Mouse (Mus musculus) lung, embryonic 16.5 days (tissue): Measurements from ENCODE around the gene Aff4. TPM values are rescaled to one million over a fixed set of nuclear protein-coding genes. Genes with fewer than 3 reads are reported as not detected.
A peak's percentile ranks its signal among the peaks of the same experiment; 100 is the strongest.

Source experiments
- ATAC-seq: fragments of 200-750 bp; cut with Nextera tagmentation; 2 replicates; pipeline ENCODE4 v1.8.0; 2017; ENCODE audit warnings: low read depth, mild to moderate bottlenecking, moderate library complexity
- H3K27ac ChIP-seq: fragments of 300-500 bp; sonication (generic); 2 replicates; pipeline ENCODE4 v1.5.1; 2014; ENCODE audit warnings: mild to moderate bottlenecking, control low read depth, low read length
- H3K27me3 ChIP-seq: fragments of 300-500 bp; sonication (generic); 2 replicates; pipeline ENCODE4 v1.6.1; 2014; ENCODE audit warnings: low read depth, low read length, mixed read lengths; ENCODE audit not compliant: control insufficient read depth, insufficient read depth
- H3K36me3 ChIP-seq: fragments of 300-500 bp; sonication (generic); 2 replicates; pipeline ENCODE4 v1.6.1; 2014; ENCODE audit warnings: low read length; ENCODE audit not compliant: control insufficient read depth, insufficient read depth
- H3K4me1 ChIP-seq: fragments of 300-500 bp; sonication (generic); replicated peaks from 2 replicates; pipeline ENCODE4 v1.6.1; 2014; ENCODE audit warnings: low read length, mixed read lengths; ENCODE audit not compliant: control insufficient read depth, insufficient read depth
- H3K4me2 ChIP-seq: fragments of 300-500 bp; sonication (generic); 2 replicates; pipeline ENCODE4 v1.6.1; 2014; ENCODE audit warnings: low read depth, low read length, control low read depth
- H3K4me3 ChIP-seq: fragments of 300-500 bp; sonication (generic); 2 replicates; pipeline ENCODE4 v1.5.1; 2014; ENCODE audit warnings: mild to moderate bottlenecking, low read length, control low read depth
- H3K9ac ChIP-seq: fragments of 300-500 bp; sonication (generic); 2 replicates; pipeline ENCODE4 v1.6.1; 2014; ENCODE audit warnings: low read length, control low read depth
- H3K9me3 ChIP-seq: fragments of 300-500 bp; sonication (generic); 2 replicates; pipeline ENCODE4 v1.6.1; 2016; ENCODE audit warnings: low read length; ENCODE audit not compliant: control insufficient read depth
- WGBS: fragments of 180-500 bp; shearing (Covaris S2); extraction: QIAGEN DNeasy Blood & Tissue Kit; methylation state at CpG from one replicate; pipeline ENCODE4 v1.1.7; 2014; 5-methylcytosine and 5-hydroxymethylcytosine counted together
- polyA plus RNA-seq: library from polyadenylated mRNA; unstranded; fragments of >200 nt; fragmentation: Nextera tagmentation; extraction: Ambion mirVana; gene quantifications from 2 replicates; pipeline ENCODE4 v1.2.1, GENCODE M21; 2015

Aff4 gene
- polyA plus RNA-seq, 1 experiment from 2014 or later = 24.1 TPM

- Histone ChIP-seq H3K4me1 (peaks cover 6% of the 10 kb centered on the region; the same call in 1 of the 2 replicates), H3K36me3 (no peaks in the 10 kb centered on the region), H3K27me3 (peaks cover 20% of the 10 kb centered on the region), H3K9ac (no peak overlapping the region), H3K27ac (no peak overlapping the region), H3K4me3 (no peak overlapping the region), H3K4me2 (no peak overlapping the region), H3K9me3 (no peaks in the 10 kb centered on the region)
- ATAC-seq = no peak
- 63% methylated on average over 3 of the region's 3 CpGs for WGBS
Measured at GRCm38 (mm10) chr11:53458996-53459395, 108.4 kb downstream of the Aff4 start.

- H3K27me3 ChIP-seq = peaks cover 31% of the 10 kb centered on the region
- H3K9ac ChIP-seq = no peak overlapping the region
- no peak overlapping the region for H3K27ac ChIP-seq
- H3K36me3 ChIP-seq = no peaks in the 10 kb centered on the region
- peaks cover 6% of the 10 kb centered on the region; the same call in 1 of the 2 replicates for H3K4me1 ChIP-seq
- no peak overlapping the region for H3K4me3 ChIP-seq
- 66% methylated on average over 3 of the region's 3 CpGs for WGBS
- H3K9me3 ChIP-seq = no peaks in the 10 kb centered on the region
- ATAC-seq = no peak
- H3K4me2 ChIP-seq = no peak overlapping the region
Measured at GRCm38 (mm10) chr11:53460192-53460591, 109.6 kb downstream of the Aff4 start.

- Histone ChIP-seq H3K27me3 (peaks cover 39% of the 10 kb centered on the region), H3K9ac (no peak overlapping the region), H3K27ac (no peak overlapping the region), H3K4me2 (no peak overlapping the region), H3K4me3 (no peak overlapping the region), H3K4me1 (peaks cover 4% of the 10 kb centered on the region; the same call in 1 of the 2 replicates), H3K36me3 (no peaks in the 10 kb centered on the region), H3K9me3 (no peaks in the 10 kb centered on the region)
- no peak for ATAC-seq
- 39% methylated on average over 5 of the region's 5 CpGs for WGBS
Measured at GRCm38 (mm10) chr11:53461727-53462126, 111.1 kb downstream of the Aff4 start.

GRCm38 (mm10) chr11:53463551-53464424 is 113.2 kb downstream of the Aff4 start:
- Histone ChIP-seq H3K4me3 (peak overlapping the region; percentile 48), H3K4me1 (peaks cover 6% of the 10 kb centered on the region; the same call in 1 of the 2 replicates), H3K27me3 (peaks cover 41% of the 10 kb centered on the region), H3K27ac (no peak overlapping the region), H3K36me3 (no peaks in the 10 kb centered on the region), H3K9ac (peak overlapping the region; percentile 55), H3K9me3 (no peaks in the 10 kb centered on the region), H3K4me2 (peak overlapping the region; percentile 78)
- WGBS = 6% methylated on average over 55 of the region's 55 CpGs
- peak; percentile 26; the same call in 1 of the 2 replicates for ATAC-seq

GRCm38 (mm10) chr11:53466231-53466971 is 115.8 kb downstream of the Aff4 start:
- peaks cover 50% of the 10 kb centered on the region for H3K27me3 ChIP-seq
- H3K4me1 ChIP-seq = peaks cover 13% of the 10 kb centered on the region; the same call in 1 of the 2 replicates
- peak overlapping the region; percentile 62 for H3K4me2 ChIP-seq
- peak; percentile 65 for ATAC-seq
- peak overlapping the region; percentile 37 for H3K4me3 ChIP-seq
- peak overlapping the region; percentile 60 for H3K9ac ChIP-seq
- H3K9me3 ChIP-seq = no peaks in the 10 kb centered on the region
- 6% methylated on average over 40 of the region's 40 CpGs for WGBS
- no peak overlapping the region for H3K27ac ChIP-seq
- no peaks in the 10 kb centered on the region for H3K36me3 ChIP-seq

- H3K36me3 ChIP-seq = no peaks in the 10 kb centered on the region
- peak; percentile 18 for ATAC-seq
- 35% methylated on average over 16 of the region's 16 CpGs for WGBS
- no peak overlapping the region for H3K27ac ChIP-seq
- peak overlapping the region; percentile 17 for H3K4me3 ChIP-seq
- peak overlapping the region; percentile 43 for H3K4me2 ChIP-seq
- no peaks in the 10 kb centered on the region for H3K9me3 ChIP-seq
- peaks cover 10% of the 10 kb centered on the region; the same call in 1 of the 2 replicates for H3K4me1 ChIP-seq
- peak overlapping the region; percentile 26; the same call in 1 of the 2 replicates for H3K9ac ChIP-seq
- H3K27me3 ChIP-seq = peaks cover 36% of the 10 kb centered on the region
Measured at GRCm38 (mm10) chr11:53469294-53469967, 118.8 kb downstream of the Aff4 start.

GRCm38 (mm10) chr11:53469968-53470695 is 119.5 kb downstream of the Aff4 start, which contains the start of gene Gm9837:
TSS of gene Gm9837 (minus strand) at chr11:53470479.
- peaks cover 36% of the 10 kb centered on the region for H3K27me3 ChIP-seq
- no peaks in the 10 kb centered on the region for H3K36me3 ChIP-seq
- no peaks in the 10 kb centered on the region for H3K9me3 ChIP-seq
- peak; percentile 88 for ATAC-seq
- H3K4me2 ChIP-seq = peak within 1 kb of the TSS; percentile 43
- peak within 1 kb of the TSS; percentile 26; the same call in 1 of the 2 replicates for H3K9ac ChIP-seq
- peaks cover 10% of the 10 kb centered on the region; the same call in 1 of the 2 replicates for H3K4me1 ChIP-seq
- 3% methylated on average over 29 of the region's 29 CpGs for WGBS
- peak within 1 kb of the TSS; percentile 20 for H3K4me3 ChIP-seq
- H3K27ac ChIP-seq = no peak within 1 kb of the TSS
